Mouse (Mus musculus) MN1 (cell line): ENCODE results near the gene Zbed6.
"Not testable (repeated sequence)": the region's sequence is repeated elsewhere in the genome, so short reads cannot be mapped to it uniquely, and the experiment has no call there.

Experiments used
- DNase-seq: peaks from one replicate; pipeline ENCODE4 v3.0.0-alpha.2; 2016; ENCODE audit warnings: low spot score

Zbed6 gene

DNA sequence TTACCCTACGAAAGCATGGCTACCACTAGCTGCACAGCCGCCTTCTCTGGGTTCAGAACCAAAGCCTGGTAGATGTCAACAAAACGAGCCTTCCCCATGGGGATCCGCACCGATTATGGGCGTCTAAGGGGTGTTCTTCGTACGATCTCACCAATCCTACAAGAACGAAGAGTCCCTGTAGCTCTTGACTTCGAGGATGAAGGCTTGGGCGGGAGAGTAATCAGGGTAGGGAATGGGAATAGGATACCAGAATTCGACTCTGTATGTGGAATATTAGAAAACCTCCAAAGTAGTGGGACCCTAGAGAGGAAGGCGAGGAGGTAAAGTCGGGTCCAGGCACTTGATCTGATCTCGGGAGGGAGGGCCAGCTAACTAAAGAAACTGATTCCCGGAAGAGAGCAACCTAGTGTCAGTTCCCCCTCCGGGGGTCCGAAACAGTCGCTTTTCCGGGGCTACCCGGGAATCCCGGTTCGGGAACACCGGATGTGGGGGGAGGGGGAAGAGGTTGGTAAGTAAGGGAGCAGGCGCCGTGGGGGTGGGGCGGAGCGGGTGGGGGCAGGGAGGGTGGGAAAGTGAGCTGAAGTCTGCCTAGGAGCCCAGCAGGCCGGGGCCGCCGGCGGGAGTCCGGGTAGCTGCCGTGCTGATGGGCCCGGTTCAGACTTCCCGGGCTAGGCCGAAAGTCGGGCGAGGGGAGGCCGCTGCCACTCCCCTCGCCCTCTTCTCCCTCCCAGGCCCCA, at the start of gene Zbed6:
Gene Zbed6 (minus strand): TSS at position 420 of the 737 bp plus-strand sequence.
- DNase-seq: peak; percentile 74

DNA sequence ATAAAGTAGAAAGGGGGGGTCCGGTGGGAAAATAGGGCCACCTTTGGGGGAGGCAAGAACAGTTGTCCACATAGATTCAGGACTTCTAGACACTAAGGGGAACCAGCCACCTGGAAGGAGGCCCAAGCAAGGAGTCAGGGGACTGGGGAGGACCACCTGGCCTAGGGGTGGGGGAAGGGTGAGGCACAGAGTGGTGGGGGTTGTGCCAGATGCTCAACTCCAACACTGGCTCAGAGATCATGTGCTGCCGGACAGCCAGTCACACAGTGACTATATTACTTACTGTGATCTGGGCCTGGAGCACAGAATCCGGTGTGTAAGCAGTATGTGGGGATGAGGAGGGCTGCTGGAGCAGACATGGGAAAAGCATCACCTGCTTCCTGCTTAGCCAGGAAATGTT, 48.6 kb upstream of the Zbed6 start:
- no peak for DNase-seq

DNA sequence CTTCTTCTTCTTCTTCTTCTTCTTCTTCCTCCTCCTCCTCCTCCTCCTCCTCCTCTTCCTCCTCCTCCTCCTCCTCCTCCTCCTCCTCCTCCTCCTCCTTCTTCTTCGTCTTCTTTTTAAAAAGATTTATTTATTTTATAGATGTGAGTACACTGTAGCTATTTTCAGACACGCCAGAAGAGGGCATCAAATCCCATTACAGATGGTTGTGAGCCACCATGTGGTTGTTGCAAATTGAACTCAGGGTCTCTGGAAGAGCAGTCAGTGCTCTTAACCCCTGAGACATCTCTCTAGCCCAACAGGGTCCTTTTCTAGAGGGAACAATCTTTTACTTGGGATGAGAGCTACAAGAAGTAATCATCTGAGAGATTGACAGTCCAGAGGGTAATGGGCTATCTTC, 41.1 kb upstream of the Zbed6 start:
- not testable (repeated sequence) for DNase-seq

DNA sequence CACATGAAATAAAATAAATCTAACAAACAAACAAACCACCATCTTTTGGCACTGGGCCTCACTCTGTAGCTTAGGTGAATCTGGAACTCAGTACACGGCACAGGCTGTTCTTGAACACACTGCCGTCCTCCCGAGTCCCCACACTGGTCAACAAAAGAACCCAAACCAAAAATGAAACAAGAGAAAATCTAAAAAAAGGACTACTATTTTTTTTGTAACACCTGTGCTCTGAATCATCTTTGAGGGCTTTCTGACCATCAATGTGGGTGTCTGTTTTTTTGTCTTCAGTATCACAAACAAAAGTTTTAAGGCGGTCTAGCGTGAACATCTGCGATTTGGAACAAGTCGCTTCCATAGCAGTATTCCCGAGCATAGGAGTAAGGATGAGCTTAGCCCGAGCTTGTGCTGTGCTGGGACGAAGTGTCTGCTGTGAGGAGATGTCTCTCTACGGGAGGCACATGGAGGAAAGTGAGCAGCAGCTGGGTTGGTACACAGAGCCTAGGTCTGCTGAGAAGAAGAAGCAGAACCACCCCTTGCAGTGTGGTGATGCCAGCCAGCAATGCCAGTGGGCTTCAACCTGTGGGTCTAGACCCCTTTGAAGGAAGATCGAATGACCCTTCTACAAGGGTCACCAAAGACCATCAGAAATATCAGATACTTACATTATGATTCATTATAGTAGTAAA, 37.4 kb upstream of the Zbed6 start:
- no peak for DNase-seq

DNA sequence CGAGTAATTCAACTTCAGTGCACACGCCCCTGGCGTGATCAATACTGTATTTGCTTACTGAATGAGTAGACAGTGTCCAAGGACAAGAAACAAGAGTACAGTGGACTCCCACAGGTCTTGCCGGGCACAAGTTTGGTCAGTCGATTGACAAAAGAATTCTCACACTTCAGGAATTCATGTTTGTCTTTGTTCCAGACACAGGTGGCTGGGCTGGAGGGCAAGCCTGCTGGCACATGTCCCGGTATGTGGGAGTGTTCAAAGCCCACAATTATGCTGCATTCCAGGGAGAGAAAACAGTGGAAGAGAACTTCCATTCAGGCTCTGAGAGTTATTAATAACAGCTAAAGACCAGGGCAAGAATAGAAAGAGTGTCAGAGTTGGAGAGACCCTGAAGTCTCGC, 35.2 kb upstream of the Zbed6 start:
- DNase-seq: no peak

DNA sequence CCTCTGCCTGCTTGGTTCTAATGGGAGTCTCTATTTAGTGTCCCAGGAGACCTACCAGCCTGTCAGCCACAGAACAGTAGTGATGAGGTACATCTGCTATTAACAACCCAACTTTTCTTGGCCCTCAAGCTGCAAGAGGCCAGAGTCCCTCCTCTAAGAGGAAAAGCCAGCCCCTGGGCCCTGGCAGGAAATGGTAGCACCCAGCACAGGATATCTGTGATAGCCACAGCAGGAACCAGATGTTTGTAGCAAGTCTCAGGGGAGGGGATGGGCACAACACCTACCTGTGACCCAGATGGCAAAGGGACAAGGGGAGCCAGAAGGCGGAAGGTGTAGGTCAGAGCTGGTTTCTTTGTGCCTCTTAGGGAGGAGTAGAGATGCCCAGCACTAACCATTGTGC, 34.2 kb upstream of the Zbed6 start:
- DNase-seq: no peak

DNA sequence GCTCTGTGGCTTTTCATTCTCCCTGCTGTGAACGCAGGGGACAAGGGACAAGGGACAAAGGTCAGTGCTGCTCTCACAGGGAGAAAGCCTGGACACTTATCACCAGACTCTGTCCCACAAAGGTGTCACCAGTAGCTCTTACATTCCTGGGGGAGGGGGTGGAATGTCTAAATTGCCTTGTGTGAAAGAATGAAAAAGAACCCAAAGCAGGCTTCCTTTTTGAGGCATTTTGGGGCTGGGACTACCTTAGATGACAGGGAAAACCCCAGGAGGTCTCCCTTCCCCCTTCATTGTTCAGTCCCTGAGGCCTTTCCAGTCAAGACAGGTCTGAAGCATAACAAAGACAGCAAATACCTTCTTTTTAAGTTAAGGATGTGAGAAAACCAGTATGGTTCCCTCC, 33.6 kb upstream of the Zbed6 start:
- DNase-seq: no peak

DNA sequence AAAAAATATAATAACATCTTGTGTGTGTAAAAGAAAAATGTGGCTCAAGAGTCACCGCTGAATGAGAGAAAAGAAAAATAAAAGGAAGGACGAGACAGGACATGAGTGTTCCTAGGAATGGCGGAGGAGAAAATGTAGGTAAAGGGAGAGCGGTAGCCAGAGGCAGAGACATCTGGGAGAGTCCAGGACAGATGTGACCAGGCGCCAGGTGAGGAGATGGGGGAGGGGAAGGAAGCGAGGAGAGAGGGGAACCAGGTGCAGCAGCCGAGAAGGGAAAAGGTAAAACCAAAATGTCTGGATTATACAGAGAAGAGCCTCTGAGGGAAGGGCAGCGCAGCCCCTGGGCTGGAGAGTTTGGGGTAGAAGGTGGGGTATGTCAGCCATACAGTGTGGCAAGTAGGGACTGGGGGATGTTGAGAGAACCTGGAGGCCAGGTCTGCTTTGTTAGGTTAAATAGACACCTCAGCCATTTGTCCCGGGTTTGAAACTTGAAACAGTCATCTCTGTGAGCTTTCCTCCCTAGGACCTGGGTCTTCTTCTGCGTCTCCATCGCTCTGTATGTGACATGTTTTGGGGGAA, 32.9 kb upstream of the Zbed6 start:
- DNase-seq: no peak

DNA sequence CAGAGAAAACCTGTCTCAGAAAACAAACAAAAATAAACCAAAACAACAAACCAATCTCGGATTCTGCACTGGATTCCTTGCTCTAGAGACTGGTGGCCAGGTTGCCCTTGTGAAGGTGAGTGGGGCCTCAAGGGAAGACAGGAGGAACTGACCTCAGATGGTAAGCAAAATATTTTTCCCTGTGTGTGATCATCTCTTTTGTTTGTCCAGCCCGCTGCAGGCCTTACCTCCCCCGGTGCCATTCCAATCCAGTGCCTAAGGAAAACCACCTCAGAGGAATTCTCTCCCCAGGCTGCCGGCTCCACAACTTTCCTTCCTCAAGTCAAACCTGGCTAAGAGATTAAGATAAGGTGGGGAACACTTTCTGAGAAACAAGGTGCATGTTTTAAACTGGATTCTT, 31.5 kb upstream of the Zbed6 start:
- no peak for DNase-seq

DNA sequence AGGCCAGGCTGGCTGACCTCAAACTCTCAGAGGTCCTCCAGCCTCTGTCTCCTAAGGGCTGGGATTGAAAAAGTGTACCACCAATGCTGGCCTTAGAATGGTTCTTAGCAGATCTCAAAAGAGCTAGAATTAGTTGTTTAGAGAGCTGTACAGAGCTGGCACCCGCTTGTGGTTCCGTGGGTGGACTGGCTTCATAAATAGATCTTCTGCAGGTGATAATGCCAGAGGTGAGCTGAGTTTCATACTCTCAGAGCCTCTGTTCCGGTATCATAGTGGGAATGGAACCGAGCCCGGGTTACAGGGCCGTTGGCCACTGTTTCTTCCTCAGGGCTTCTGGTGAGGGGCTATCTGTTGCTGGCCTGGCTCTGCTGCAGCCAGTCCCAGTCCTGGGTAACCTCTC, 30.4 kb upstream of the Zbed6 start:
- no peak for DNase-seq

DNA sequence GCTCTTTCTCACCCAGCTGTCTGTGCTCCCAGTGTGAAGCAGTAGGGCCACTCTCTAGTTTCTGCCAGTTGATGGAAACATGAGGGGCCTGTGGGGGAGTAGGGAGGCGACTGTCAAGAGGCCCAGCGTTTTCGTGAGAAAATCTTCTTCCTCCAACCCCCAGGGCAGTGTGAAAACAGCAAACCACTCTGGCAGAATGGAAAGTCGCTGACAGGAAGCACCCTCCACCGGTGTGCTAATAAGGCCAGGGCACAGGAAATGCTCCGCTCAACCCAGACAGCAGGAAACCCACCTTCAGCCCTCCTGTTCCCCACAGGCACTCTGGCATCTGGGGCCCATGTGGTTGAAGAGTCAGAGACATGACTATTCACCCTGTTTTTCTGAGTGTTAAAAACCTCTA, 29.2 kb upstream of the Zbed6 start, which contains the start of gene Lax1:
Gene Lax1 (minus strand): TSS at position 212 of the 400 bp plus-strand sequence.
- no peak for DNase-seq

DNA sequence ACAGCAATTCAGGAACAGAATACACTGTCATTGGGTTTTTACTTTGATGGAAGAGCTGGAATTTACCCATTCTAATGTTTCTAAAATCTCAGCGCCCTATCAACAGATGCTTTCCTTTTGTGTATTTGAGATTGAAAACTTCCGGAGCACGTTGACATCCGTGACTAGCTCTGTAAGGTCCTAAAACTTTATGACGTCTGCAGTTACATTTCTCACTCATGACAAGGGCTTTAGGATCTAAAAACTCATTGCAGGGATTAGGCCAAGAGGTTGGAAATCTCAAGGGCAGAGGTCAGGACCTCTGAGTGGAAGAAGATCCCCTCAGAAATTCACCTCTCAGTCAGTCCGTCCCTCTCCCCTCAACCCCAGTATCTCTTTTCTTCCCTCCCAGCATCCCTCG, 27.6 kb upstream of the Zbed6 start:
- DNase-seq: no peak

DNA sequence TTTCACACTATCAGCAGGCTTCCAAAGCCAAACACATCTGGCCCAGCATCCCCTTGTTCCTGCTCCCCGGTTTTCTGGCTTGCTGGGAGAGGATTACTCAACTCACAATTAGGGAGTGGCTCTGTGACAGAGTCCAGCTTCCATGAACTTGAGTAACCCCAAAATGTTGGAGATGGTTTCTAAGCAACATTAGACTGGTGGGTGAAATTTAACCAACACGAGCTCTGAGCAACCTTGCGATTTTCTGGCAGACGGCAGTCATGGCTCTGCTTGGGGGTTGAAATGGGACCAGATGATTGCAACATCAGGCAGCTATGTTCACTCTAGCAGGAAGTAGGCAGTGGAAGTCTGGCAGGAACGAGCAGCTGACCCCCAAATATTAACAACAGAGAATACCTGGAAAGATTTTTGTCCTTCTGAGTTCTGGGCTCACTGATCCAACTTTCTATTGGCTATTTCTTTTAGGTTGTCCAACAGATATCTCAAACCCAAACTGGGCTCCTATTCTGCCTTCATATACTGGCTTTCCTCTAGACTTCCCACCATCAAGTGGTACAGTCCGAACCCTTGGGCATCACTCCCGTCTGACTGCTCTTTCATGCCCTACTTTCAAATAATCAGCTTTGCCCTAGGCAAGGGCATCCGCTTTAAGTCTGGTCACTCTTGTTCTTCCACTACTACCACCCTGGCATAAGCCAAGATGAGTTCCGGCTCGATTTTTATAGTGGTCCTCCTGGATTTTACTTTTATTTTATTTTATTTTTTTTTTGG, 25.2 kb upstream of the Zbed6 start:
- DNase-seq: peak; percentile 30

DNA sequence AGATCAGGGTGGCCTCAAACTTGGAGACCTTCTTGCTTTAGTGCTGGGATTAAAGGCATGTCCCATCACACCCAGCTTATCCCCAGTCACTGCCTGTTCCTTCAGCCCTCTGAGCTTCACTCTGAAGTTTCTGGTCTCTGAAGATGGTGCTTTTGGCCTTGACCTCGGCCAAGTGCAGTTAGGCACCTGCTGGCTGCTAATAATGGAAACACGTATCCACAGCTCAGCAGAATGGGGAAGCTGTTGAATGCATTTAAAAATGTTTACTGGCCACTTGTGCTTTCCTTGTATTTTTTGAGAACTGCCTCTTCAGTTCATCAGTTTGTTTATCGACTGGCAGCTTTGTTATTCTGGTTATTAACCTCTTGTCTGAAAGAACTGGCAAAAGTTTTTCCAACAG, 11.1 kb upstream of the Zbed6 start:
- no peak for DNase-seq

DNA sequence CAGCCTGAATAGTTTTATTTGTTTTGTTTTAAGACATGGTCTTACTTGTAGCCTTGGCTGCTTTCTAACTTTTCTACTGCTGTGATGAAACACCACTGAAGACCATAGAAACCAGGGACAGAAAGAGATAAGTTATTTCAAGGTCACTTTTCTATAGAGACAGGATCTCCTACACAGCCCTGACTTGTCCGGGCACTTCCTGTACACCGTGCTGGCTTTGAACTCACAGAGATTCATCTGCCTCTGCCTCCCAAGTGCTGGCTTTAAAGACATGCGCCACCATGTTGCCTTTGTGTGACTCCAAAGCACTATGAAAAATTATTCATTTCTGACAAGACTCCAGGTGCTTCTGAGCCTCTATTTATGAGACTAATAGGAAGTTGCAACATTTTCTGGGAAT, 10.6 kb upstream of the Zbed6 start:
- DNase-seq: no peak

DNA sequence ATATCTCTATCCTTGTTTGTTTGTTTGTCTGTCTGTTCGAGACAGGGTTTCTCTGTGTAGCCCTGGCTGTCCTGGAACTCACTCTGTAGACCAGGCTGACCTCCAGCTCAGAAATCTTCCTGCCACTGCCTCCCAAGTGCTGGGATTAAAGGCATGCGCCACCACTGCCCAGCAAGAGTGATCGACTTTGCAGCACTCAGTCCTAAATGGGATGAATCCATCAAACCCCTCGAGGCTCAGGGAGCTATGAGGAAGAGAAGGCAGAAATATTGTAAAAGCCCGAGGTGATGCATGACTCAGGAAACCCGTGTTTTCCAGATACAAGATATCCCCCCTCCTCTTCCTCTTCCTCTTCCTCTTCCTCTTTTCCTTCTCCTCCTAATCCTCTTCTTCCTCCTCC, 10.1 kb upstream of the Zbed6 start:
- no peak for DNase-seq

DNA sequence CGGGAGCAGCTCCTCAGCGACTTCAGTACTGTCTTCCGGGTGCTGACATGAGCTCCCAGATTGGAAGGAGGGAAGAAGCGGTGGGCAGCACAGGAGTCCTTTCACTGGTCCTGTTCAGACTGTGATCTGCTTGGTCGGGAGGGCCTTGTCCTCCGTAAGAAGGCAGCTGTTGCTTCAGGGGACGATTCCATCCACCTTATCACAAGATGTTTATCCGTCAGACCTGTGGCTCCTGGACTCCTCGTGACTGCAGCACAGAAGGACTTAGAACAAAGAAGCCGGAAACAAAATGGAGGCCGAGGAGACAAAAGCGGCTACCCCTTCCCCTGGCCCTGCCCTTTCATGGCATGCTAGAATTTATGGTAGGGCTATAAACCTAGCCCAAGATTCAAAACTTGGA, 9.5 kb upstream of the Zbed6 start:
- DNase-seq: no peak

DNA sequence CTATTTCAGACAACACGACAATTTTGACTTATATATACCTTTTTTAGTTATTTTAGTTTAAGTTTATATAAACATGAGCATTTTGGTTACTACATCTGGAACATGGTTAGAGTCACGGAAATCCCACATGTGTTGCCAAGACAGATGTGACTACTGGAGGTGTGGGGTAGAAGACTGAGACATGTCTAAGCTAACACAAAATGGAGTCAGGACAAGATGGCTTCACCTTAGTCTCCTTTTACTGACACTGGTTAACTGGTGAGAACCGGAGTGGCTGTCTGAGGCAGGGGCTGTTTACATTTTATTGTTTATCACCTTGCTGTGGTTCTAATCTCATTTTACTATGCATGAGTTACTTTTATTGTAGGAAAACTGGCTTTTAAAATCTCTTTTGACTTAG, 7.9 kb upstream of the Zbed6 start:
- DNase-seq: no peak

DNA sequence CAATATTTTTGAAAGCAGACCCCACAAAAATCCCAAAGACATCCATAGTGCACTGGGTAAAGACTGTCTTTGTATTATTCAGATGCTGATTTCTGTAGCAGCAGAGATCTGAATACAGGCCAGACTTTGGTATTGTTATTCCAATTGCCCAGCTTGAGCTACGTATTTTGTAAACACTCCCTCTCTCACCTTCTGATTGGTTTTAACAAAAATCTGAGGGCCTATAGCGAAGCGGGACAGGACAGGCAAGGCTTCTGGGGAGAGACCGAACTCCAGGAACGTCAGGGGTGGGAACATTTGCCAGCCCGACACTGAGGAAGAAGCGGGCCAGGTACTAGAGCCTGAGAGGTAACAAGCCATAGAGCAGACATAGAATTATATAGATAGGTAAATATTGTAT, 7.0 kb upstream of the Zbed6 start:
- no peak for DNase-seq

DNA sequence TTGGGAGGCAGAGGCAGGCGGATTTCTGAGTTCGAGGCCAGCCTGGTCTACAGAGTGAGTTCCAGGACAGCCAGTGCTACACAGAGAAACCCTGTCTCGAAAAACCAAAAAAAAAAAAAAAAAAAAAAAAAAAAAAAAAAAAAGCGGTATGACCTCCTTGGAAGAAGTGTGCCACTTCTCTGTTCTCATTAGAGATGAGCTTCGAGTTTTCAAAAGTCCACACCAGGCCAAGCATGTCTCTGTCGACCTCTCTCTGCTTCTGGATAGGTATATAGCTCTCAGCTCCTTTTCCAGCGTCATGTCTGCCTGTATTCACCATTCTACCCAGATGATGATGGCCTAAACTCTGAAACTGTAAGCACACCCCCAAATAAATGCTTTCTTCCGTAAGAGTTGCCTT, 5.0 kb upstream of the Zbed6 start:
- DNase-seq: not testable (repeated sequence)

DNA sequence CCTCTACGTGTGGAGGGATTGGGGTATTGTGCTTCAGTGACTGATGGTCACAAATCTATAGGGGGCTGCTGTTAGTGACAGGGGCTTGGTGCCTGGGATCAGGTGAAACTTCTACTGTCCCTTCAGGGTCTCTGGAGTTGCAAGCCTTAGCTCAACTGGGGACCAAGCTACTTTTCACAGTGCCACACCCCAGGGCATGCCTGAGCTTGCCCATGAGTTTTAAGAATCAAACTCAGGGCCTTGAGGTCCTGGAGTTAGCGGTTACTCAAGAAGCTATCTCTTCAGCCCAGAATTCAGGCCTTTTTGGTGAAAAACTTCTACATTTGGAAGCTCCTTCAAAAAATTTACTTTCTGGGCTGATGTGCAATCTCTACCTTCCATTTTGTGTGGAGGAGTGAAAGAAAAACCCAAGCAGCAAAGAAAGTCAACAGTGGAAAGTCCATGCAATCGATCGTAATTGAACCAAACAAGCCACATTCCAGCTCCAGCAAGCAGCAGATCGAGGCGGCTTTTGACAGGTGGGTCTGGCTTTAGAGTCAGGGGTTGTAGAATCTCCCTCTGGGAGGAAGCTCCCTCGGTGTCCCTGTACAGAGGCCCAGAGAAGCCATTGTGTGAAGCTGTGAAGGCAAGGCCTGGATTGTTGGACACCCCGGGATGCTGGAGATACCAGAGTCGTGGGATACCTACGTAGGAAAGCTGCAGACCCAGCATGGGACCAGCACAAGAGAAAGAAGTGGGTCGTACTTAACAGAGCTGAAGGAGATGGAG, 3.7 kb upstream of the Zbed6 start:
- DNase-seq: no peak

DNA sequence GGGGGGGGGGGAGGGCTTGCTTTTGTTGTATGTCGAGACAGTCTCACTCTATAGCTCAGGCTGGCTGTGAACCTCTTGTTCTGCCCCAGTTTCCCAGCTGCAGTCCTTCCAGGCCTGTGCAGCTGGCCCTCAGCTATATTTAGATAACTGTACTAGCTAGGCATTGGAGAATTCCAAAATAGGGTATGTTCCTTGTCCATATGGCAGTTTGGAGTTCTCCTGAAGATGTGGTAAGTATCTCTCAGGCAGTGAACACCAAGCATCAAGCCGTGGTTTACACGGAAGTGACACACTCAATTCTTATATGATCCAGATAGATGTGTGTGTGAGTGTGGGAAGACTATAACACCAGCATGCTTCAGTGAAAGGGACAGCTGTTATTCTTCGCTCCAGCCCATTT, 2.7 kb upstream of the Zbed6 start:
- no peak for DNase-seq
